Mouse (Mus musculus) retina, postnatal 1 day (tissue): ENCODE results near the gene Hck.

Experiments
- DNase-seq: peaks from one replicate; pipeline ENCODE4 v3.0.0-alpha.2; 2012

The Hck gene

DNA sequence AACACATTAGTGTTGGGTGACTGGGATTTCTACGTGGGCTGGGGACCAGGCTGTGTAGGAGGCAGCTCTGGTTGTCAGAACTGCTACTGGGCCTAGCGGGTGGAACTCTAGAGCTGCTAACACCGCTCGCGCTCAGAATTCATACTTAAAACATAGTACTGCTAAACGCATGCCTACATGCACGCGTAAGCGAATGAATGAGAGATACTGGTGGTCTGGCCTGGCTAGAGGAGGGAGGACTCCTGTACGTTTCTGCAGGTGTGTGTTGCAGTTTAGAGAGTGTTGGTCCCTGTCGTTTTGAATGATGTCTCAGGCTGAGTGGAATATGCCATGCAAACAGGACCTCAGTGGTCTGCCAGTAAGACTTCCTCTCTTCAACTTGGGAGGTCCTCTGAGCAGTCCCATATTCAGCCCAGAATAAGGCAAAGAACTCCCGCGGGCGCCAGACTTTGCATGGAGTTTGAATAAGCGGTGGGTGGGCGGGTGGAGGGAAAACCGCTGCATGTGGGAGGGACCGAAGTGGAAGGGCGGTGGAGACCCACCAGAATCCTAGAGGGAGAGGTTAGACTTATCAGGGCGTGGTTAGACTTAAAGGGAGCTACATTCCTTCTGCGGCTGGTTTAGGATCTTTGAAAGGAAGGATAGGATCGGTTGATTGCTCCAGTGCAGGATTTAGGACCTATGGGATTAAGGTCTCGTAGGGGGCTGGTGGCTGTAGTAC is 1.1 kb upstream of the Hck start:
- peak; percentile 57 for DNase-seq

DNA sequence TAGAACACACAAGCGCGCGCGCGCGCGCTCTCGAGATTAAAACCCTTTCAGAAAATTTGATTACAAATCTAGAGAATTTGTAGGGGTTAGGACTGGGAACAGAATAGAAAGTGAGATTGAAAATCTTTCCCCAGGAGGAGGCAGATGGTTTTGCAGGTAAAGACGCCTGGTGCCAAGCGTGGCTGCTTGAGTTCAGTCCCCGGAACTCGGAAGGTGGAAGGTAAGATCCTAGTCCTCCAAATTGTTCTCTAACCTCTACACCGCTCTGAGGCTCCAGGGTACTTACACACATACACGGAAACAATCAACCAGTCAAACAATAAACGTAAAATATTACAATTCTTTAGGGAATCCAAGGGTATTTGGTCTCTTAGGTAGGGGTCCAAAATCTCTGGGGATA is 466 bp upstream of the Hck start:
- no peak for DNase-seq

DNA sequence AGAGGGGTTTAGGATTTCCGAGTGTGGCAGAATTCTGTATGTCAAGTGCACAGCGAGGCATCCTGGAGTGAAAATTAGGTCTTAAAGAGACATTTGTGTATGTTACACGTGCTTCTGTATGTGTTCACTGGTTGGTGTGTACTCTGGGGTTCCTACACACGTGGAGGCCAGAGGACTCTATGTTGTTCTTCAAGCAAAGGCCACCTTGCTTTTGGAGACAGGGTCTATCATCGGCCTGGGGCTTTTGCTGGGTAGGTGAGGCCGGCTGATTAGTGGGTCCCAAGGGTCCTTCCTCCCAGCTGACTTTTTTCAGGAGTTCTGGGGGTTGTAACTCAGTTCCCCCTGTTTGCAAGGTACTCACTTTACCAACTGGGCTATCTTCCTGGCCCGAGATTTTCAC is 1.3 kb downstream of the Hck start:
- DNase-seq, result no peak

DNA sequence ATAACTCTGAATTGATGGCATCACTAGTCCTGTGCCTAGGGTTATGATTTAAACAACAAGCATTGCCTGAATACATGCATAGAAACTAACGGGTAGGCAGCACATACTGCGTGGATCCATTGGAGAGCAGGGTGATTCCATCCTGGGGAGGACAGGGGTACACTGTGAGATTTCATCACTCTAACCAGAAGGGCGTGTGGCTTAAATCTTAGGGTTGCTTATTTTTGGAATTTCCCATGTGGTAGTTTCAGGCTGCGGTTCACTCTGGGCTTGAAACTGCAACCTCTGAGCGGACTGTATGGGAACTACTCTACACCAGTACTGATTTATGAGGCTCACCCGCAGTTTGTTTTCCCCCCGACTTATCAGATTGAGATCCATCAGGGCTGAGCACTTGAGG is 3.0 kb downstream of the Hck start:
- no peak for DNase-seq

DNA sequence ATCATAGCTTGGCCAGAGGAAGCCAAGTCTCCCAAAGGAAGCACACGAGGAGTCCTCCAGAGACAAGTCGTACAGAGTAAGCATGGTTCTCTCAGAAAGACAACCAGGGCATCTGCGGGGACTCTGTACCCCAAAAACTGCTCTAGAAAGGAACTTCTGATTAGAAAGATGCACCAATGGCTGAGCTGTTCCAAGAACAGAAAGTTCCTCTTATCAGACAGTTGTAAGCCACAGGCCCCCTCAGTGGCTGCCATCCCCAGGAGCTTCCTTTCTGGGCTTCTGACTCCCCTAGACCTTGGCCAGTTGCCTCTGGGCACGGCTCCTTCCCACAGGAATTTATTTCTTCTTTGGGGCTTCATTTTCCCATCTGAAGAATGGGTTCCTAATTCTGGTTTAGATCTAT is 7.4 kb downstream of the Hck start:
- no peak for DNase-seq

DNA sequence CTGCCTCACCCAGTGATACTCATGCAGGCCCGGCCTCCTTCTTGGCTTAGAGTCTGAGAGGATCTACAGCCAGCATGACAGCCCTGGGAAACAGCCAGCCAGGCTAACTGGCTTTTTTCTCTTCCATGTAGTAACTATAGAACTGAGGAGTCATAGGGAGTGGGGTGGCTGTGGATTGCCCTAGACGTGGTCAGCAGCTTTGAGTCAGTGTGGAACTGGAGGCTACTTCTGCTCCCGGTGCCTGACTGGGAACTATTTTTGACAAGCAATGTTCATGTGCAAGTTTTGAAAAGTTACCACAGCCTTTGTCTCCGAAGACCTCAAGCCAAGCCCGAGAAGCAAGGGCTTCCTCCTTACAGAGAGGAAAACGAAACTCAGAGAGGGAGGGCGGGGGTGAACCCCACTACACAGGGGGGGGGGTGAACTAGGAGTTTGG is 8.8 kb downstream of the Hck start:
- no peak for DNase-seq

DNA sequence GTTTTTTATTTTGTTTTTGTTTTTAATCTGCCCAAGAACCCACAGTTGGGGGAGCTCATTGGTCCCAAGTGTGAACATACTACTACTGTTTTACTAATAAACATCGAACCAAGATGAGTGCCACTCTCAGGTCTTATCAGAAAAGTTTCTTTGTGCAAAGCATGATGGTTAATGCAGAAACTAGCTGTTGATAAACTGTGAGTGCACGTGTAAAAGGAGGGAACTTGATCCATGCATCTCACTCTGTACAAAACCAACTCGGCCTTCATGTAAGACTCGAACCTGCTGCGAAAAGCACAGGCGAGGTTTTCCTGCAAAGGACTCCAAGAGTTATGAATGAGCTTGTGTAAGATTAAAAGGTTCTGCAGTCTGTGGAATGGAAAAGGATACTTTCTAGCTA is 11.2 kb downstream of the Hck start:
- no peak for DNase-seq

DNA sequence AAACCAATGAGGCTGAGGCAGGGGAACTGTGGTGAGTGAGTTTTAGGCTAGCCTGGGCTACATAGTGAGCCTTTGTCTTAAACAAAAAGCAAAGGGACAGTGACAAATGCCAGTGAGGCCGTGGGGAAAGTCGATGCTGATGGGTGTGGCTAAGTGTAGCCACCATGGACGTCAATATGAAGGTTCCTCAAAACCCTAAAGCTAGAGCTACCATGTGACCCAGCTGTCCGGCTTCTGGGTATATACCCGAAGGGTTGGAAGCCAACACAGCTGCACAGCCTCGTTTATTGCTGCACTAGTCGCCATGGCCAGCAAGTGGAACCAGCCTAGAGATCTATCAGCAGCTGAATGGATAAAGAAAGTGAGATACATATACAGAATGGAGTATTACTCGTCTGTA is 11.9 kb downstream of the Hck start:
- no peak for DNase-seq

DNA sequence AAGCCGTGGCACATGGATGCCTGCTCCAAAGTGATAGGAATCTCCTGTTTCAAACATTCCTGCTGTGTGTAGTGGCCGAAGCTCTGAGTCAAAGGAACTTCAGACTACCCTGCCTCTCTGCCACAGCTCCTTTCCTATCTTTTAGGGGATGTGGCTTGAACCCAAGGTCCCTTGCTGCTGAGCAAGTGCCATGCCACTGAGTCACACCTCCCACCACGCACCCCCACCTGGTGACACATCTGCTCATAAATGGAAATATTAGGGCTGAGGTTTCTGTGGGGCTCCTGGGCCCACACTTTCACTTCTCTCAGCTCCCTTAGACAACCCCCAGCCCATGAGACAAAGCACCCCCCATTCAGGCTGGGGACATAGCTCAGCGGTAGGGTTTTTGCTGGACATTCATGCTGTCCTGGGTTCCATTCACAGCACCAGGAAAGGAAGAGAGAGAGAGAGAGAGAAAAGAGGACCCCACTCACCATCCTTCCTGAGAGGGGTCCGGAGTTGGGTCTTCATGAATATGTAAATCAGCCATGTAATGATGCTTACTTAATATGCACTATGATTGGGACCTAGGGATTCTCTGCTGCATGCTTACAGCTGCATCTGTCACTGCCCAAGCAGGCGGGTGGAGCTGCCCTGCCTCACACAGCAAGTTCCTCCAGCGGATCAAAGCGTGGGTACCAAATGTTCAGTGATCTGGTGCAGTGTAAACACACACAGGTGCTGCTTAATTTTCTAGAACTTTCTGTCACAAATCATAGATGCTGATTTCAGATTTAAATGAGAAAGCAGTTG is 13.8 kb downstream of the Hck start:
- no peak for DNase-seq

DNA sequence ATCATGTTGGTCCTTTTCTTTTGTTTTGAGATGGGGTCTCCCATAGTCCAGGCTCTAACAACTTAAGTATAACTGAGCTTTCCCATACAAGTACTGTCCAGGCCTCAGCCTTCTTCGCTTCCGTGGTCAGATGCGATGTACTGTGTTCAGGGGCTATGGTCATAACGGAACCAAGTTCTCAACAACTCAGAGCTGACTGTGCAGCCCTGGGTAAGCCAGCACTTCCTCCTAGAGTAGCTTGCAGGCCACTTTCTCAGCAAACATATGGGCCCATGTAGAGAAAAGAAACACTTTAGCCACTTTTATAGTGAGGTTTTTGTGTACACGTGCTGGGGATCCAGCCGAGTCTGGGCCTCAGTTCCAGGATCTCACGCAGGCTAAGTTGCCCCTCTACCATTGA is 14.4 kb downstream of the Hck start:
- no peak for DNase-seq

DNA sequence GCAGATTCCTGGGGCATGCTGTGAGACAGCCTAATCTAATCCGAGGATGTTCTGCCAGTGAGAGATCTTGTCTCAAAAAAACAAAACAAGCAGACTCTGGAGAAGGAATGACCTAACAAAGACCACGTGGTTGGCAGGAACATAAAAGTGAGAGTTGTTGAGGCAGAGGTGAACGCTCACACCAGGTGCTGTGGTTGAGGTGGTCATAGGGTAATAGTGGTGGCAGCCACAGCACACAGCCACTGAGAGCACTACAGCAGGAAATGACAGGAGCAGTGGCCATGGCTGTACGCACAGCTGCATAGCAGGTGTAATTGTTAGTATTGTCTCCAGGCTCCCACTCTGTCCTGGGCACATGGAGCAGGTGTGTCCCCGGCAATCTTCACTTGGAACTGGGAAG is 17.6 kb downstream of the Hck start:
- DNase-seq, result no peak

DNA sequence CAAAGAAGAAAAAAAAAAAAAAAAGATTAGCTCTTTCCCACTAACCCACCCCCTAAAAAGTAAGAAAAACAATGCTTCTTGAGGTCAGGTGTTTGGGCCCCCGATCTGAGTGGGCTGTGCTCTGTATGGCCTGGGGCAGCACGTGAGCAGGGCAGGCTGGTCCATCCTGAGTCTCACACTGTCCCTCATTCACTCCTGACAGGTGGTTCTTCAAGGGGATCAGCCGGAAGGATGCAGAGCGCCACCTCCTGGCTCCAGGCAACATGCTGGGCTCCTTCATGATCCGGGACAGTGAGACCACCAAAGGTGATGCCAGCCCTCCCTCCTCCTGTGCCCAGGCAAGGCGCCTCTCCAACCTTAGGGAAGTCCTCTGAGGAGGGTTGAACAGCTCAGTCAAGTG is 22.8 kb downstream of the Hck start:
- DNase-seq, result peak; percentile 48

DNA sequence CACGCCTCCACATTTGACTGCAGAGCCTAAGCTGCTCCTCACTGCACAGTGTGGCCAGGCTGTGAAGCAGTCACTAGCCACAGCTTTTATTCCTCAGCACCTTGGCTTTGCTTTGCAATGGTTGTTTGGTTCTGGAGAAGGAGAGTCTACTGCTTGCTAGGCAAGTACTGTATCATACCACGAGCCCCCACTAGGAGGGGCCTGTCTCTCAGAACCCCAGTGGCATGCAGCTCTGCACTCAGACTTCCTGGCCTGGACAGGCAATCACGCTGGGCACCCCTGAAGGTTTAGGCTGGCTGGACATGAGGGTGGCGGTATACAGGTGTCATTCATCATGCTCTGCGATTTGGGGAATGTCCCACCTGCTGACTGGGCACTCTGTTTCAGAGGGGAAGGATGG is 26.0 kb downstream of the Hck start:
- DNase-seq, result peak; percentile 15

DNA sequence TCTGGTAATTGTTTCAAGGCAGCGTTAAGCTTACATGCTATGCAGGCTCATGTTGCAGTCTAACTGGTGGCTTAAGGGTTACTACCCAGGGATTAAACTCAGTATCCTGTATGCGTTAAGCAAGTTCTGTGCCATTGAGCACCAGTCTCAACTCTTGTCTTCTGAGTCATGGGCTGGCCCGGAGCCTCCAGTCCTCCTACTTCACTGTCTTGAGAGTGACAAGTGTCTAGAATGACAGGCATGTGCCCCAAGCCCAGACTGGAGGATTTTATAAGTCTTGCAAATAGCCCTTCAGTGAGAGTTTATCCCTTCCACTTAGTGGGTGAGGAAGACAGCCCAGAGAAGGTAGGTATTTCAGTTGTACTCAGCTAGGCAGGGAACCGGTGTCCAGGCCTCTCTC is 27.9 kb downstream of the Hck start:
- no peak for DNase-seq

DNA sequence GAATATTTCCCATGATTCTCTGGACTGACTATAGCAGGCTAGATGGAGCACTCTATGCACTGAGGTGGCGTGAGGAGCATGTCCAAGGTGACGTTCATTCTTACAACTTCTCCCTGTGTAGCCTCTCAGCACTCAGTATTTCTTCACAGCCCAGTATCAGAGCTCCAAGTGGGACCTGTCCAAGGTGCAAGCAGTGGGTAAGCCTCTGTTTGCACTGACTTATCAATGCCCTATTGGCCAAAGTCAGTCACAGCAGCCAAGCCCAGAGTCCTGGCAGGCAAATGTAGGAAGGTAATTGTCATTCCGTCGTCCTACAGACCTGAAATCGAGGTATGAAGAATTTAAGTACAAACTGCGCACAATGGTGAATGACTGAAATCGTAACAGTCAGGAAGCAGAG is 30.9 kb downstream of the Hck start:
- DNase-seq, result no peak

DNA sequence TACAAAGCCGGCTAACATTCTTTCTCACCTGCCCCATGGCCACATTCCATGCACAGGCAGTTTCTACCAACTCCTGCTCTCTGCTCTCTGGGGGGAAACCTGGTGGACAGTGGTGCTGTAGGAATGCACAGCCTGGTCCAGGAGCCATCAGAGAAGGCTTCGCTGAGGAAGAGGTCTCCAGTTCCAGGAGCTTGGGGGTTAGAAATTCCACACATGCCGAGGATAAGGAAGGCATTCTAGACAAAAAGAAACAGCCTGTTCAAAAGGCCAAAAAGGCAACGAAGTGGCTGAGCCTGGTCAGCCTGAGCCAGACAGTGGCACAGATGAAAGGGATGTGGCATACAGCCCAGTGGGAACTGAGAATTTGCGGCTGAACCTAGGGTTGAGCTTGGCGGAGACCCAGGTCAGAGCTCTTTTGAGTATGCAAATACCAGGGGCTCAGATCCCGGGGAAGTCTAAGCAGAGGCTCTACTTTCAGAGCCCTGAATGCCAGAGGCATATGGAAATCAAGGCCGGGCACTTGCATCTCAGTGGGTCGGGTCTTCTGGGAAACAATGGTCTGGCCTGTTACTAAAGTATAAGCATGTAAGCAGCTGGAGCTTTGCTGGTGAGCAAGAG is 31.8 kb downstream of the Hck start:
- DNase-seq, result no peak

DNA sequence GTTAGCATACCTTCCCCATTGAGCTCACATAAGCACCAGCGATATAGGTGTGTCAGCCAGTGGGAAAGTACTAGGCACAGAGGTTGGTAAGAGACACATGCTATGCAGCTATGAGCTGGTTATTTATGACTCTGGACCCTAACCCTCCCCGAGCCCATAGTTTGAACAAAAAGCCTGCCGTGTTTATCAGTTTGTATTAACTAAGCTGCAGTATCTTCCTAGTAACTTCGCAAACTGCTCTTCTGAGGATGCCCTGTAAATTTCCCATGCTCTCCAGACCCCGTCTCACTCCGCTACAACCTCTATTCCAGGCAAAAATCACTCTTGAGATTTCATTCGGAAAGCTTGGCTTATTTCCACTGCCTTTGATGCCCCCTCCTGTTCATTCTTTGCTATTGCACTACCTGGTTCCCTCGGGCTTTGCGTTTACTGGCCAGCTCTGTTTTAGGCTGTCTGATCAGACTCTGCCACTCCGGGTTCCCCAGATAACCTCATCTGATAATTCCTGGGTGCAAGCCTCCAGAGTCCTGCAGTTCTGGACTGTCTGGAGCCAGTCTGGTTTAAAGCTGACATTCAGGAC is 34.4 kb downstream of the Hck start:
- peak; percentile 74 for DNase-seq

DNA sequence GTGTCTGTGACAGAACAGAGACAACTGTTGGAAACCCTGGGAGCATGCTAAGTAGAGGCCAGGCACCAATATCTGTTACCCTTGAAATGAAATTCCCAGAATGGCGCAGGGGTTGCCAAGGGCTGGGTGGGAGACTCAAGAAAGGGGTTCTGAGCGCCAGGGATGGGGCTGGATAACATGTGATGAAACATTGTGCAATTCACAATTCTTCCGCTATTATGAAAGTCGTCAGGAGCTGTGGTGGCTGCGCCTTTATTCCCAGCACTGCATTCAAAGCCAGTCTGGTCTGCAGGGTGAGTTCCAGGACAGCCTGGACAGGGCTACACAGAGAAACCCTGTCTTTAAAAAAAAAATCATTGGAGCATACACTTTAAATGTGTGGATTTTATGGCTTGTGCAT is 37.1 kb downstream of the Hck start:
- no peak for DNase-seq

DNA sequence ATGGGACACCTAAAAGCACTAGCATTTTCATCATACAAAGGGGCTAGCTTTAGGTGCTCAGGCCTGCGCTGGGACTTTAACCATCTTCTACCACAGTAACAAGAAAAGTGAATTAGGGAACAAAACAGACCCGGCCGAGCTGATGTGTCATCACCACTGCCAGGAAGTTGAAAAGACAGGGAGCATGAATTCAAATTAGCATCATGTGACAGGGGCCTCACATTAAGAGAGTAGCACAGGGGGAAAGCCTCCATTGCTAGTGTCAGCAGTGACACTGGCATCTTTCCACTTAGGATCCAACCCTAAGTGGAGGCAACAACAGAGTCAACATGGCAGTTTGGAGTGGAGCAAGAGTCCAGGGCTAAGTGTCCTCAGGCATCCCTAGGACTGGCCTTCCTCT is 39.0 kb downstream of the Hck start:
- no peak for DNase-seq

DNA sequence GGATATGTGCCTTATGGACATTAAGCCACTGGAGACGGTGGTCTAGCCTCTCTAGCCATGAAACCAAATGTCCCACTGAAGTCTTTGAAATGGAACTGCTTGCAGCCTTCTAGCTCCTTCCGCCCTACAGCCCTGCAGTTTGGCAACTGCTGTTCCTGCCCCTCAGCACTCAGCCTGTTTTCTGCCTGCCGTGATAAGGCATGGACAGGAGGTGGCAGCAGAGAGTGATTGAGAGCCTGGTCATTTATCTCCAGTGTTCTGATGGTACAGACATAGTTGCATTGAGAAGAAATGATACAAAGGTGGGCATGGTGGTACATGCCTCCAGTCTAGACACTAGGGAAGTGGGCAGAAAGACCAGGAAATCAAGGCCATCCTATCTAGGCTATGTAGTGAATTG is 39.4 kb downstream of the Hck start:
- peak; percentile 76 for DNase-seq

DNA sequence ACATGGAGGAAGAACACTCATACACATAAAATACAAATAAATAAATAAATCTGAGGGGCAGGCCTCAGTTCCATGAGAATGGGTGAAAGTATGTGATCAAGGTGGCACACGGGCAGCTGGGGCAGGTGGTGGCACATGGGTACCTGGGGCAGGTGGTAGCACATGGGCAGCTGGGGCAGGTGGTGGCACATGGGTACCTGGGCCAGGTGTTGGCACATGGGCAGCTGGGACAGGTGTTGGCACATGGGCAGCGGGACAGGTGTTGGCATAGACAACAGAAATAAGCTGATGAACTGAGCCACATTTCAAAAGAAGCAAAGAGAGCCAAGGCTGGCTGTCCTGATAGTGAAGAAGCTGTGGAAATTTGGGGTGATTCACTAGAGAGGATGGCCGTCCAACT is 41.5 kb downstream of the Hck start:
- DNase-seq, result no peak

DNA sequence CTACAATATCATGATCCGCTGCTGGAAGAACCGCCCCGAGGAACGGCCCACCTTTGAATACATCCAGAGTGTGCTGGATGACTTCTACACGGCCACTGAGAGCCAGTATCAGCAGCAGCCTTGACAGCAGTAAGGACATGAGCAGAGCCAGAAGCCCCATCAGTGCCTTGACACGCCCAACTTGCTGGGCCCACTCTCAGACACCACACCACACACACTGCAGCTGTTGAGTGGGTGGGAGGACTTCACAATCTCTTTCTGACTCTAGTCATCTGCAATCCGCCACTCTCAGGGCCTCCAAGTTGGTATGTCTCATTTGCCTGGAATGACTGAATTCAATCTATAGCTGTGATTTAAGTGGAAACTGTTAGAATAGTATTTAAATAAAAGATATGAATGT is 42.8 kb downstream of the Hck start:
- DNase-seq, result no peak

DNA sequence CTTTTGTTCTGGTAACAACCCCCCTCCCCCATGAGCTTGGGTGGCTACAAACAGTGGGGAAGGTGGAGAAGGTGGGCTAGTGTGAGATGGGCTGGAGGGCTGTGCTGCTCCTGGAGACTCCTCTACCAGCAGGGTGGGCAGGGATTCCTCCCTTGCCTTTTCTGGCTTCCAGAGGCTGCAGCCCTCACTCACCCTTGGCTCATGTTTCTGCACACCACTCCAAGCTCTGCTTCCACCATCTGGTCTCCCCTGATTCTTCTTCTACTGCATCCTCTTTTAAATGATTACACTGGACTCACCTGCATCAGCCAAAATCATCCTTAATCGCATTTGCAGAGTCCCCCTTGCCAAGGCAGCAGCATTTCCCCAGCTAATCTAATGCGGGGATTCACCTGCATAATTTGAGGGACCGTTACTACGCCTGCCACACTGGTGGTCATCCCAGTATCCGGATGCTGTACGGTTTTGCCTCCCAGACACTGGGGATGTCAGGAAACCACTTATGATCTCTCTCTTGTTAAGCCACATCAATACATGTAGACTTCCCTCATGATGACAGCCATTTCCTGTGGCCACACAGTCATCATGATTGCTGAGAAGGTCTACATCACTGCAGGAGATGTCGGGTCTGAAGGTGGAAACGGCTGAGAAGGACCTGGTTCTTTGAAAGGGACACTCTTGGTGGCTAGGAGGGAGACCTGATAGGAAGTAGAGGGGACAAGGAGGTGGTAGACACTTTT is 43.8 kb downstream of the Hck start:
- no peak for DNase-seq
